Mouse (Mus musculus) gastrocnemius, adult 2 months (tissue): ENCODE results near the gene Gcnt2. TPM values are rescaled to one million over a fixed set of nuclear protein-coding genes. Genes with fewer than 3 reads are reported as not detected.
A peak's percentile ranks its signal among the peaks of the same experiment; 100 is the strongest.

ENCODE experiments used
- DNase-seq: peaks from one replicate; pipeline ENCODE4 v3.0.0; 2022
- H3K27ac ChIP-seq: fragments of 200-600 bp; 2 replicates; pipeline ENCODE4 v1.8.1; 2022; ENCODE audit warnings: mild to moderate bottlenecking
- H3K4me3 ChIP-seq: fragments of 200-600 bp; 2 replicates; pipeline ENCODE4 v1.8.1; 2022; ENCODE audit warnings: mild to moderate bottlenecking, moderate library complexity
- CTCF ChIP-seq: fragments of 200-600 bp; IDR thresholded peaks from 2 replicates; pipeline ENCODE4 v1.8.1; 2022; ENCODE audit warnings: antibody characterized with exemption, mild to moderate bottlenecking, moderate library complexity
- intact Hi-C: fragments of 180-260 bp; cut with DNase I; formaldehyde crosslinking; loops from one replicate; pipeline ENCODE4 v1.15.1; 2025
- total RNA-seq, 2 experiments: library from RNA; stranded (reverse); gene quantifications; 2 replicates each; pipeline ENCODE4 v1.2.3; 2021

Gcnt2 gene
- total RNA-seq, 2 experiments from 2014 or later, result 8.7 to 8.9 TPM

GRCm38 (mm10) chr13:40851961-40852360, 7.6 kb upstream of the Gcnt2 start:
- DNase-seq, result no peak
- Histone ChIP-seq H3K4me3 (no peak overlapping the region), H3K27ac (no peak overlapping the region)
- intact Hi-C loops, result loop anchor here (2.0 to 5.0 kb wide), 2 partner anchors 35 to 65 kb away; no protein-coding TSS in a partner anchor
- TF ChIP-seq CTCF, result no peak

- intact Hi-C loops, result loop anchor here (2.0 to 5.0 kb wide), 2 partner anchors 35 to 64 kb away; no protein-coding TSS in a partner anchor
- DNase-seq, result no peak
- H3K27ac ChIP-seq, result no peak overlapping the region
- no peak for TF ChIP-seq CTCF
- H3K4me3 ChIP-seq, result no peak overlapping the region
Observed at GRCm38 (mm10) chr13:40852791-40853190, 6.8 kb upstream of the Gcnt2 start.

- no peak for TF ChIP-seq CTCF
- peak overlapping the region; percentile 71 for H3K4me3 ChIP-seq
- no peak for DNase-seq
- peak overlapping the region; percentile 90 for H3K27ac ChIP-seq
- intact Hi-C loops, result loop anchor here (2.0 to 5.0 kb wide), 2 partner anchors 33 to 63 kb away; no protein-coding TSS in a partner anchor
Observed at GRCm38 (mm10) chr13:40853842-40854241, 5.7 kb upstream of the Gcnt2 start.

- intact Hi-C loops, result loop anchor here (5.0 kb wide), 1 partner anchor 33 kb away; no protein-coding TSS in a partner anchor
- DNase-seq, result peak; percentile 55
- TF ChIP-seq CTCF, result no peak
- Histone ChIP-seq H3K4me3 (peak overlapping the region; percentile 71), H3K27ac (peak overlapping the region; percentile 90)
Observed at GRCm38 (mm10) chr13:40854451-40855058, 5.0 kb upstream of the Gcnt2 start.

- no peak for TF ChIP-seq CTCF
- intact Hi-C loops, result no loop called here
- no peak for DNase-seq
- peak overlapping the region; percentile 71 for H3K4me3 ChIP-seq
- peak overlapping the region; percentile 90 for H3K27ac ChIP-seq
Observed at GRCm38 (mm10) chr13:40855266-40855665, 4.3 kb upstream of the Gcnt2 start.

GRCm38 (mm10) chr13:40856786-40857185, 2.8 kb upstream of the Gcnt2 start:
- Histone ChIP-seq H3K4me3 (no peak overlapping the region), H3K27ac (no peak overlapping the region)
- no peak for DNase-seq
- TF ChIP-seq CTCF, result no peak
- intact Hi-C loops, result no loop called here

- TF ChIP-seq CTCF, result no peak
- Histone ChIP-seq H3K4me3 (no peak overlapping the region), H3K27ac (no peak overlapping the region)
- intact Hi-C loops, result no loop called here
- no peak for DNase-seq
Observed at GRCm38 (mm10) chr13:40857281-40857818, 2.2 kb upstream of the Gcnt2 start.

GRCm38 (mm10) chr13:40859225-40859624, 329 bp upstream of the Gcnt2 start:
- no peak for DNase-seq
- intact Hi-C loops, result no loop called here
- TF ChIP-seq CTCF, result no peak
- peak overlapping the region; percentile 72 for H3K4me3 ChIP-seq
- H3K27ac ChIP-seq, result peak overlapping the region; percentile 68; the same call in 1 of the 2 replicates

- TF ChIP-seq CTCF, result no peak
- no peak overlapping the region for H3K27ac ChIP-seq
- H3K4me3 ChIP-seq, result no peak overlapping the region
- intact Hi-C loops, result no loop called here
- DNase-seq, result no peak
Observed at GRCm38 (mm10) chr13:40863006-40863405, 3.5 kb downstream of the Gcnt2 start.

- no peak for DNase-seq
- Histone ChIP-seq H3K27ac (peak overlapping the region; percentile 58), H3K4me3 (no peak overlapping the region)
- no peak for TF ChIP-seq CTCF
- intact Hi-C loops, result no loop called here
Observed at GRCm38 (mm10) chr13:40868844-40869587, 9.5 kb downstream of the Gcnt2 start.

GRCm38 (mm10) chr13:40874021-40874420, 14.5 kb downstream of the Gcnt2 start:
- DNase-seq, result no peak
- no peak overlapping the region for H3K27ac ChIP-seq
- no peak for TF ChIP-seq CTCF
- intact Hi-C loops, result no loop called here
- no peak overlapping the region for H3K4me3 ChIP-seq

GRCm38 (mm10) chr13:40875415-40875814, 15.9 kb downstream of the Gcnt2 start:
- DNase-seq, result no peak
- no peak for TF ChIP-seq CTCF
- intact Hi-C loops, result no loop called here
- Histone ChIP-seq H3K27ac (no peak overlapping the region), H3K4me3 (no peak overlapping the region)

GRCm38 (mm10) chr13:40877589-40877988, 18.0 kb downstream of the Gcnt2 start:
- intact Hi-C loops, result no loop called here
- no peak overlapping the region for H3K4me3 ChIP-seq
- no peak for TF ChIP-seq CTCF
- no peak overlapping the region for H3K27ac ChIP-seq
- no peak for DNase-seq
